Mouse (Mus musculus) CD8-positive naive resting alpha-beta T cell, adult 2 months (primary cell): Measurements from ENCODE around the gene Vwa7.

Experiments
- DNase-seq, 2 experiments: peaks; one replicate each; pipeline ENCODE4 v3.0.0; 2022; ENCODE audit warnings: low read depth in 2 of 2, low spot score in 2 of 2

The Vwa7 gene

DNA sequence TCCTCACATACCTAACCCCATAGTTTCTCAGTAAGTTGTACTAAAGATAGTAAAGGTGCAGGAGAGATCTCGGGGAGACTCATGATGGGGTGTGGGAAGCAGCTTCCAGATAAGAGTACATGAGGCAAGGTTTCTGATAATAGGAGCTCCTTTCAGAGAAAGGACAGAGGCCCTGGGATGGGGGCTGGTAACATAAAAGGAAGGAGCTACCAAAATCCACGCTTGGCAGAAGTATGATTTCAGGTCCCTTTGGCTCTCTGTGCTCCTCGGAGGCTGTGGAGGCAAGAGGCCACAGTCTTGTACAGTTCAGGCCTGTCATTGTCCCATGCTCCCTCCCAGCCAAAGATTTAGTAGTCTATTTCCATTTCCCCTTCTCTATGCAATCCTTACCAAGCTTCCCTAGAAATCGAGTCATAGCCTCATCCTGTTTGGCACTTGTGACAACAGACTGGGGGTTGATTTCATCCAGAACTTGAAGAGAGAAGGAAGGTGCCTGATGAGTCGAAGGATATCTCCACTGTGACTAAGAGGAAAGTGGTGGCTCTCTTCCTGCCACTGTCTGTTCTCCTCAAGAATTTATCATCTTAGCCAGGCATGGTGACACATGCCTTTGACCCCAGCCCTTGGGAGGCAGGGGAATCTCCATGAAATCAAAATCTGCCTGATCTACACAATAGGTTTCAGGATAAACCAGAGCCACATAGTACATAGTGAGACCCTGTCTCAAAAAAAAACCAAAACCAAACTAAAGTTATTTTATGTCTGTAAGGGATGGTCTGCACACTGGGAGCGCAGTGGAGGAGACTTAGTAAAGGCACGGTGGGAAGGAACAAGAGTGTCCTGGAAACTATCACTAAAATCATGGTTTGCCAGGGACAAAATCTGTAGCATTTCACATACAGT lies 28.8 kb downstream of the Vwa7 start:
- DNase-seq = no peak

GRCm38 (mm10) chr17:35045807-35046680 lies 29.7 kb downstream of the Vwa7 start:
- peak in 1 of 2 experiments; percentile 25 for DNase-seq

DNA sequence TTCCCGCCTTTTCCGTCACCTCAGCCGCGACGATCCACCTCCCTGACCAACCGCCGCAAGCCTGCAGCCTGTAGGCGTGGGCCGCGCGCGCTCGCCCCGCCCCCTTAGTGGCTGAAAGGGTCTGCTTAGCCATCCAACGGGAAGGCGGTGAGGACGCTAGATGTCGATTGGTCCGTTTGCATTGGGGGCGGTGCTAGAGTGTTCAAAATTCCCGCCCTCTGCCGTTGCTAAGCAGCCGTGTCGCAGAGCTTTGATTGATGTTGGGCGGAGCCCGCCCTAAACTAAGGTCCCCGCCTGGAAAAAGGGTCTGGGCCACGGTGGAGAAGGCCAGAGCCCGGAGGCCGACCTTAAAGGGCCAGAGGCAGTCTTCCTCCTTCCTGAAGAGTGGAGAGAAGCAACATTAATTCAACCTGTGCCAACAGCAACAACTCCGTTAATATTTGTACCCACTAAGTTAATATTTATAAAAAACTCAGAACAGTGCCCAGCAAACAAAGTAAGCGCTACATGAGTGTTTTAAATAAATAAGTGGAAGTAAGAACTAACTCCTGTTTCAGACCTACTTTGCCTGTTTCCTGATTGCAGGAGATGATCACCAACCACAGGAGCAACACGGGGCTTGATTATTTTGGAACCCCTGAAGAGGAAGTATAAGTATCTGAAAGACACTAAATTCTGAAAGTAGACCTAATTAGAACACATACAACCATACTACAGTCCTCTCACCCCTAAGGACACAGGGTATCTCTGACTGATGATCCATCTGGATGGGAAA lies 30.5 kb downstream of the Vwa7 start, which contains the start of gene Msh5:
TSS of gene Msh5 (minus strand) at position 65 of the 775 bp plus-strand sequence.
- DNase-seq = peak; percentile 86 to 94

- DNase-seq = no peak
These were observed 31.3 kb downstream of the Vwa7 start for GRCm38 (mm10) chr17:35047688-35048087.

GRCm38 (mm10) chr17:35048149-35048931 lies 32.0 kb downstream of the Vwa7 start:
- DNase-seq = no peak

DNA sequence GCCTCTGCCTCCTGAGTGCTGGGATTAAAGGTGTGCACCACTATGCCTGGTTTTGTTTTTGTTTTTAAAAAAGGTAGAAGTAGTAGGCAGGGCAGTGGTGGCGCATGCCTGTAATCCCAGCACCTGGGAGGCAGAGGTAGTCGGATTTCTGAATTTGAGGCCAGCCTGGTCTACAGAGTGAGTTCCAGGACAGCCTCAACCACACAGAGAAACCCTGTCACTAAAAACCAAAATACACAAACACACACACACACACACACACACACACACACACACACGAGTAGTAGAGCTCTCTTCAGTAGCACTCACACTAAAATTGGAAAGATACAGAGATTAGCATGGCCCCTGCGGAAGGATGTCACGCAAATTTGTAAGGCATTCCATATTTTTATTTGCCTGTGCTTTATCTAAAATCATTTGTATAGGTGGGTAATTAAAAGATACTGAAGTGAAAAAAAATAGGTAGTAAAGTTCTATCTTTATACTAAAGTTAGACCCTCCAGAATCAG lies 32.6 kb downstream of the Vwa7 start:
- DNase-seq = no peak

GRCm38 (mm10) chr17:35049561-35050016 lies 33.2 kb downstream of the Vwa7 start, which contains the start of gene Clic1:
TSS of gene Clic1 (plus strand) at chr17:35049966.
- no peak for DNase-seq

- DNase-seq = peak; percentile 34 to 58
These were observed 33.9 kb downstream of the Vwa7 start for GRCm38 (mm10) chr17:35050126-35050750.

DNA sequence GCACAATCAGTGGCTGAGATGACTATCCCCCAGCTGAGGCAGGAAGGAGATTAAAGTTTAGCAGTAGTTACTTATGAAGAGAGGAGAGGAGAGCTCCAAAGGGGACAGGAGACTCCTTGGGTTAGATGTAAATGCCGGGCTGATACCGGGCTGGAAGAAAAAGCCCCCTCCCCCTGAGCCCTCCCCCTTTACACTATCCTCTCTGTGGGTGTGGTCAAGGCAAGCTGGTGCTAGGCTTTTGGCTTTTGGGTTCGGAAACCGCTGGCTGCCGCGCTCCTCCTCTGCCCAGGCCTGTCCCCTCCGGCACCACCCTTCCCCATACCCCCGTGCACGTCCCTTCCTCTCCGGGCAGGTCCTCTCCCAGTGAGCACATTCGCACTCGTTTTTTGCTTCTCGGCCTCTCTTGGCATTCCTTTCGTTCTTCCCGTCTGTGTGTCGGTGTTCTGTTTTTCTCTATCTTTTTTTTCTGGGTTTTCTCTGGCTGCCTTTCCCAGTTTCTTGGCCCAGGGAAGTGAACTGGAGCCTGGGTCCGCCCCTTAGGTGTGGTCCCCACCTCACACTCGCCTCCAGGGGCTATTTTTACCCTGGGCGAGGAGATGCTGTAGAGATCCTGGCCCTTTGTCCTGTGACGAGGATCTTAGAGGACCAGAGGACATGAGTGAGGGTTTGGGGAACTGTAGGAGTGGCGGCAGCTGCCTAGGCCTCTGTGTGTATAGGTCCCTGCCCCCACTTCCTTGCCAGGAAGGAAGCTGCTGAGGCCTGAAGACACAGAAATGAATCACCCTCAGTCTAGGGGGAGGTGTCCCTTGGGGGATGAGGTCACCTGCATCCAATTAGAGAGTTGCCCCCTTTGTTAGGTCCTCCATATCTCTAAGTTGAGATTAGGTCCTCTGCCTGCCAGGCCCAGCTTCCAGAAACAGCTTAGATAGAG lies 35.0 kb downstream of the Vwa7 start:
- peak; percentile 58 to 69 for DNase-seq

GRCm38 (mm10) chr17:35052271-35052798 lies 36.0 kb downstream of the Vwa7 start:
- DNase-seq = no peak

- DNase-seq = no peak
These were observed 39.5 kb downstream of the Vwa7 start for GRCm38 (mm10) chr17:35055691-35056495.

GRCm38 (mm10) chr17:35057090-35057489 lies 40.7 kb downstream of the Vwa7 start:
- no peak for DNase-seq

GRCm38 (mm10) chr17:35058316-35058715 lies 41.9 kb downstream of the Vwa7 start:
- DNase-seq = no peak

DNA sequence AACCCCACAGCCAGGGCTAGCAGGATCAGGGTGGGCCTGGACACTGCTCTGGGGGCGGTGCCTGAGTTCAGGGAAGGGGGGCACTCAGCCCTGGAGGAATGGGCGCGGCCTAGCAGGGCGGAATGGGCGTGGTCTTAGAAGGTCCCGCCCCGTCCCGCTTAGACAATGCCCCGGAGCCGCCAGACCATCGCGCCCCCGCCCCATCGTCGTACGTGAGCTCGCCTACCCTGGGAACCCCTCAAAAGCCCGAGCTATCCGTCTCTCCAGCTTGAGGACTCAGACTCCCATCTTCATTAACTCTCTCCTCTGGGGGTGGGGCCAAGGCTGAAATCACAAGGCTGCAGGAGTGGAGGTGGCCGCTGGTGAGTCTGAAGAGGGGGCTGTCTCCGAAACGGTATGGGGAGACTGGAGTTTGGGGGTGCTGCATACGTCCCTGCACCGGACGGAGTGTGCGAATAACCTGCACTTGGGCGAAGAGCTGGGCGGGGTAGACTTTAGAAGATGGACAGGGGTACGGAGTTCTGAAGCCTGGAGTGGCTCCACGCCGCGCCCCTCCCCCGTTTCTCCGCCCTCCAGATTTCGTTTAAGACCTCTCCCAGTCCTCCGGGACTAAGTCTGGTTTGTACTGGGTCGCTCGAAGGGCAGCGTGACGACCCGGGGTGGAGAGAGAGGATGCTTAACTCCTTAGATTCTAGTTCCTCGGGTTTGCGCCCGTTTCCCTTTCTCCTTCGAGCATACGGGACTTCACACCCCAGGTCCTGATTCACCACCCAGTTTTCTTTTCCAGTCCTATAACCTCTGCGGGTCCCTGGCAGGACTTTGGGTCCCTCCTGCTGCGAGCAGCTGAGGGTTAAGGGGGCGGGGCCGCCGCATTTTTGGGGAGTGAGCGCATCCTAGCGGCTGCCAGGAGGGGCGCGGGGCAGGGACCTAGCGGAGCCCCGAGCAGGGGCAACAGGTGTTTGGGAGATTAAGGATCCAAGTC lies 42.8 kb downstream of the Vwa7 start, which contains the start of gene Ddah2:
TSS of gene Ddah2 (plus strand) at position 125 of the 982 bp plus-strand sequence.
- DNase-seq = peak; percentile 80 to 87

DNA sequence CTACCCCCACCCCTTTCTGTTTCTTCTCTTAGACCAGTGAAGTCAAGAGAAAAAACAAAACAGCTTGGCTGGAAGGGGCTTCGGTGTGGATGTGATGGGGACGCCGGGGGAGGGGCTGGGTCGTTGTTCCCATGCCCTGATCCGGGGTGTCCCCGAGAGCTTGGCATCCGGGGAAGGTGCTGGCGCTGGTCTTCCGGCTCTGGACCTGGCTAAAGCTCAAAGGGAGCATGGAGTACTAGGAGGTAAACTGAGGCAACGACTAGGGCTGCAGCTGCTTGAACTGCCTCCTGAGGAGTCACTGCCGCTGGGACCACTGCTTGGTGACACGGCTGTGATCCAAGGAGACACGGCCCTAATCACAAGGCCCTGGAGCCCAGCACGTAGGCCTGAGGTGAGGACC lies 43.7 kb downstream of the Vwa7 start:
- no peak for DNase-seq

DNA sequence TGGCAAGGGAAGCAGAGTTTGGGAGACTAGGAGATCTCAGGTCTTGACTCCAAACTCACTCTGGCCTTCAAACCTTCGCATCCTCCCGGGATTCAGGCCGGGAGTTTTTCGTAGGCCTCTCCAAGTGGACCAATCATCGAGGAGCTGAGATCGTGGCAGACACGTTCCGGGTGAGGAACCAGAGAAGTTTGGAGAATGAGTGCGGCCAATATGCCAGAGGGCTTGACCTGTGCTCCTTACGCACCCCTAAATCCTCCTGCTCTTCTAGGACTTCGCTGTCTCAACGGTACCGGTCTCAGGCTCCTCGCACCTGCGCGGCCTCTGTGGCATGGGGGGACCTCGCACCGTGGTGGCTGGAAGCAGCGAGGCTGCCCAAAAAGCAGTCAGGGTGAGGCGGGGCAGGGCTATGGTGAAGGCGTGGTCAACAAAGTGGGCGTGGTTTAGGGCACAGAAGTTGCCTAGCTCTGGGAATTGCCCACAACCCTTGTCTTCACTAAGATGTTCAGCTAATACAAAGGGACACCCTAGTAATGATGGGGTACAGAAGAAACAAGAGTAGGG lies 44.4 kb downstream of the Vwa7 start:
- DNase-seq = no peak
